Mouse (Mus musculus) adrenal gland, postnatal 36 days (tissue): ENCODE measurements around the gene Gli2. TPM values are rescaled to one million over a fixed set of nuclear protein-coding genes. Genes with fewer than 3 reads are reported as not detected.

Experiments
- DNase-seq, 2 experiments: peaks; one replicate each; pipeline ENCODE4 v3.0.0; 2021; ENCODE audit warnings: mixed read lengths in 1 of 2
- total RNA-seq, 2 experiments: library from RNA; stranded (reverse); gene quantifications; 2 replicates each; pipeline ENCODE4 v1.2.3; 2021

Gli2 gene
- total RNA-seq, 2 experiments from 2014 or later = 0.60 to 0.66 TPM

DNA sequence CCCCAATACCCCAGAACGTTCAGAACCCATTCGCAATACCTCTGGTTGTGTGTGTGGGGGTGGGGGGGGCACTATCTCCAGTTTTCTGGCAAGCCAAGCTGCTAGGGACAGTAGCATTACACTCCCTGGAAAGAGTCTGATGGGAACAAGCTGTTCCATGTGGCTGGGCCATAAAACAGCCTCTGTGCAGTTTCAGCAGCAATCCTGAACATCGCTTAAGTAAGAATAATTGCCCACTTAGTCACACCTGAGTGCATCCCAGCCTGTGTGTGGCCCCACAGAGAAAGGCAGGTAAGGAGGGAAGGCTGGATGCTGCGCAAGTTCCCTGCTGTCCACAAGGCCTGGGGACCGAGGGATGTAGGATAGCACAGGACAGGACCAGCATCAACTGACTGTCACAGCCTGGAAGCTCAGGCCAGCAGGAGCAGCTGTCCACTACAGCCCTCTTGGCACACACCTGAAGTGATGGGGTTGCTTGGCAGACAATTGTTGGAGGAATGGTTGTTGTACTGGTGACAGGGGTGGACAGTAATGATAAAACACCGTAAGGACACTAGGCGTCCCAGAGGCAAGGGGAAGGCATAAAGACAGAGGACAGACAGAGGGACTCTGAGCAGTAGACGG lies 58.8 kb downstream of the Gli2 start:
- no peak for DNase-seq

DNA sequence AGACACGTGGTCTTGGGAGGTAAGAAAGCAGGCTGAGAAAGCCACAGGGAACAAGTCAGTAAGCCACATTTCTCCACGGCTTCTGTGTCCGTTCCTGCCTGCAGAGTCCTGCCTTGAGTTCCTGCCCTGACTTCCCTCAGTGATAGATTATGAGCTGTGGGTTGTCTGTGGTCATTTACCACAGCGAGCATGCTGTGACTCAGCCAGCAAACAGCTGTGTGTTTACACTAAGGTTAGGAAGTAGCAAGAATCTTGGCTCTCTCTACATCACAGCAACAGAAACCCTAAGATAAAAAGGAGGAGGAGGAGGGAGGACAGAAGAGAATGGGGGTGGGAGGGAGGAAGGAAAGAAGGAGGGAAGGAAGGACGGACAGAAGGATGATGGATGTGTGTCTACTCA lies 59.6 kb downstream of the Gli2 start:
- DNase-seq = no peak

DNA sequence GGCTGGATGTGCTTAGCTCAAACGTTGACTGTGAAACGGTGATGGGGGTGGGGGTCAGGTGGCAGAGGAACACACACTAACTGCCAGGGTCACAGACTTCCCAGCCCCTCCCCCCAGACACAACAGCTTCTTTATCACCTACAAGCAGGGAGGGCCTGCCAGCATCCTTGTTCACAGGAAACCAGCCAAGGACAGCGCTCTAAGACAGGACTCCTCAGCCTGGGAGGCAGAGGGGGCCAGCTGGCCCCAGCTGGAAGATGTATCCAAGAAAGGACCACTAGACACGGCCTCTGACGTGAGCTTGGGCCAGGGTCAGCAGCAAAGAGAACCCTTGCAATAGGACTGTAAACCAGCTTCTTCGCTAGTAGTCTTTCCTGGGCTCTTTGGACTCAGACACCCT lies 65.1 kb downstream of the Gli2 start:
- DNase-seq = no peak

DNA sequence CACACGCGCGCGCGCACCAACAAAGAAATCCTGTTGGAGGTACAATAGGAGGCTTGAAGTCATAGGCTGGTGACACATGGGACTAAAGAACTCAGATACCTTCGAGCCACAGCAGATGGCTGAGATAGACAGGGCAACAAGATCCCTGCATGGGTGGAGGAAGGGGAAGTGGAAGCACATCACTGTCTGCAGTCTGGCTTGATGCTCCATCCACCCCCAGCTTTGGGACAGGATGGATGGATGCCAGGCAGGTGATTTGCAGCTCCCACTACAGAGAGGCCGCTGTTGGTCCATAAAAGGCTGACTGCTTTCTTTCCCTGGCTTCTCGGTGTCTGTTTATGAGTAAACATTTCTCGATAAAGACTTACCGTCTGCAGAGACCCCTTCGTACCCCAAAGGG lies 65.9 kb downstream of the Gli2 start:
- no peak for DNase-seq

DNA sequence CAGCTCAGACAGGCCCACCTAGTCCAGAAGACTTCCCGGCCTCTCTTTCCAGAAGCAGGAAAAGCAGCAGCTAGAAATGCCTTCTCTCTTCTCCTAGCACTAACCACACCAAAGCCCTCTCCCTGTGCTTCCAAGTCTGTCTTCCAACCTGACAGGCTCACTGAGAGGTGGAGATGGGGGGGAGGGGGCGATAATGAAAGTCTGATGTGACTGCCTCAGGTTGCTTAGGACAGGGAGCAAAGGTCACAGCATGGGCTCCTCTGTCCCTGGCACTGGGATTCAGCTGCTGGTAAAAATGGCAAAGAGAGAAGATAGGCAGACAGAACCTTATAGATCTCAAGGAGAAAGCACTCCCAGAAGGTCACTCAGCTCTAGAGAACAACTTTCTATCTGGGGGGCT lies 70.0 kb downstream of the Gli2 start:
- no peak for DNase-seq

DNA sequence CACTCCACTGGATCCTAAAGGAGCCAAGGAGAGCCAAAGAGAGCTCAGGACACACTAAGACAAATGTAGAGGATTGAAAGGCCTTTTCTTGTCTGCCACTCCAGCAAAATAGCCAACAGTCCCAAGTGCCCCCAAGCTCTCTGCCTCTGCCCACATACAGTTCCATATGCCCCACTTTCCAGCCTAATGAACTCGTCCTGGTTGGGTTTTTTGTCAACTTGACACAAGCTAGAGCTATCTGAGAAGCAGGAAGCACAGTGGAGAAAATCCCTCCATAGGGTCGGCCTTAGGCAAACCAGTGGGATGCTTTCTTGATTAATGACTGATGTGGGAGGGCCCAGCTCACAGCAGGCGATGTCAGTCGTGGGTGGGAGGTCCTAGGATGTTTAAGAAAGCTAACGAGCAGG lies 70.6 kb downstream of the Gli2 start:
- no peak for DNase-seq

DNA sequence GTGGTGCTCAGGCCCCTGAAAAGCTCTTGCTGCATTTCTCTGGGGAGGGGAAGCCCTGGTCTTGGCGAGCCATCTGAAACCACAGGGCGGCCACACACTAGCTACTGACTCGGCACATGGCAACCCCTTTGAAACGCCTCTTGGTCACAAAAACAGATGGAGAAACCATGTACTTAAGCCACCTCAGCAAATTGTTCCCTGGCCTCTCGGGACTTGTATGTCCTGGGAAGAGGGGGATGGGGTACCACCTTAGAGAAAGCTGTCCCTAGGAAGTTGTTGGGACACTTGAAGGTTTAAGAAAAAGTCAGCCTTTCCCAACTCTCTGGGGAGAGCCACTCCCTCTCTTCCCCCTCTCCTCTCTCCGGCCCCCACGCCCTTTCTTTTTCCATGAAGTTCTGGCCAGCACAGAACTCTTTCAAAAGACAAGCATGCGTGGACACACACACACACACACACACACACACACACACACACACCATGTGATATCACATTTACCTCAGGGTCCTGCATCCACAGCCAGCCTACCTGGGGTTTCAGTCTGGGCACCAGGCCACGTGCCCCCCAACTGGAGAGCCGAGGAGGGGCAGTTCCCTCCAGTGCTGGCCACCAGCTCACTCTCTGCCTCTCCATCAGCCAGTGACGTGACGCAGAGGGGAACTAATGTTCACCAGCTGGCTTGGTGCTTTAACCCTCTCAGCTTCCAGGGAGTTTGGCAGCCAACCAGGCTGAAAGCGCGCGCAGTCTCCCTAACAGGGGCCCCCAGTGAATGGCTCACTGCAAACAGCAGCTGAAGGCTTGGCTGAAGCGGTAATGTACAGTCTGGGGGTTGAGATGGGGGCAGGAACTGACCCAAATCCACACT lies 71.2 kb downstream of the Gli2 start:
- DNase-seq = no peak

DNA sequence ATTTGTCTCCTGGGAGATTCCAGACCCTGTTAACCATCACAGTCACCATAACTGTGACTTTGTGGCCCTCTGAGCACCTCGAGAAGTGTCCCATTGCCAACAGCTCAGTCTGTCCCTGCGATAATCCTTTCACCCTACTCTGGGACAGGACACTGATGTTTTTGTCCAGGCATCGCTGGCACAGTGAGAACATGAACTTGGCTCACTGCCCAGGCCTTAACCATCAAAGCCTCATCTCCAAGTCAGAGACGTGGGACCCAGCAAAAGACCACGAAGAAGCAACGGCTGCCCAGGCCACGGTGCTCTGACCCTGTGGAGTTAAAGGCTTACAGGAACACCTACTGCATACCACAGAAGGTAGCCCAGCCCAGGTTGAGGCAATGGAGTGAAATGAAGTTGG lies 72.8 kb downstream of the Gli2 start:
- peak; percentile 57 to 73 for DNase-seq

DNA sequence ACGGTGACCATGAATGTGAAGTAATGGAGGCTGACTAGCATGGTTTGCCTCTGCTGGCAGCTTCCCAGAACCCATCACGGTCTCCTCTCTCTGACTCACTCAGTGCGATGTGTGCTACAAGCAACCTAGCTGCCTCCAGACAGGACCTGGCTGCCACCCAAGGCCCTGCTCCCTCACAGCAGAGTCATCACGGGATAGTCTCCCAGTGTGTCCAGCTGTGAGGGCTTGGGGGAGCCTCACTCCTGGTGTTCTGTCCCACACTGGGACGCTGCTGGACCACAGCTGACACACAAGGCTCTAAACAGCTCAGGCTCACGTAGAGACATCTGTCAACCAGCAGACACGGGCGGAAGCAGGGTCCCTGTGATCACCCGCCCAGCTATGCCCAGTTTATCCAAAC lies 76.8 kb downstream of the Gli2 start:
- DNase-seq = peak; percentile 97

DNA sequence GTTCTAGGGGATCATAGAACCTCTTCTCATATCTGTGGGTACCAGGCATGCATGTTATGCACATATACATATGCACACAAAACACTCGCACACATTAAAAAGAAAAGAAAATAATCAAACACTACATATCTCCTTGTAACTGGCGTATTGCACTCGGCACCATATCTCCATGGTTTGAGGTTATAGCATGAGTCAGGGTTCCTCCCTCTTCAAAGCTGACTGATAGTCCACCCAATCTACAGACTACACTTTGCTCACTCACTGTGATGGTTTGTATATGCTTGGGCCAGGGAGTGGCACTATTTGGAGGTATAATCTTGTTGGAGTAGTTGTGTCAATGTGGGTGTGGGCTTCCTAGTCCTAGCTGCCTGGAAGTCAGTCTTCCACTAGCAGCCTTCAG lies 78.0 kb downstream of the Gli2 start:
- no peak for DNase-seq

DNA sequence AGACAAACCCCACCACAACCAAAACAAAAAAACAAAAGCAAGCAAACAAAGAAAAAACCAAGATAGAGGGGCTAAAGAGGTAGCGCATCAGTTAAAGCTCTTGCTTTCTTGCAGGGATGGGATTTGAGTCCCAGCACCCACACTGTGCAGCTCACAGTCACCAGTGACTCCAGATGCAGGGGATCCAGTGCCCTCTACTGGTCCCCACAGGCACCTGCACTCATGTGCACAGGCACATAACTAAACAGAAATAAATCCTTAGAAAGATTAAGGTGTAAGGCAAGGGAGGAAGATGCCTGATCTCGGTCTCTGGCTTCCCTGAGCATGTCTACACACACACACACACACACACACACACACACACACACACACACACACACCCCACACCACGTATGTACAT lies 83.4 kb downstream of the Gli2 start:
- DNase-seq = no peak

DNA sequence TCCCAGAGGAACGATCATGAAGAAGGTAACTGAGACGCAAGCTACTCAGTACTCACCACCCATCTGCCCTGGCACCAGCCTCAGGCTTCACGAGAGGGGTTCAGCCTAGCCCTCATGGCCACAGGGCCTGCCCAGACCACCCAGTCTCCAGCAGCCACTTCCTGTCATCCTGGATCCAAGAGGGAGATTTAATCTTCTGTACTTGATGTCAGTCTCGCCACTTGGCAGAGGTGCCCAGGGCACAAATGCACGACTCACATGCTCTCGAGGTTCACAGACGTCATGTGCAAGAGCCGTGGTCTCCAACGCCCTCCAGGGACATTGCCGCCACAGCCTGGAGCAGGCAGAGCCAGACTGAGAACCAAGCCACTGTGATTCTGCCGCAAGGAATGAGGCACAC lies 84.0 kb downstream of the Gli2 start:
- DNase-seq = no peak

DNA sequence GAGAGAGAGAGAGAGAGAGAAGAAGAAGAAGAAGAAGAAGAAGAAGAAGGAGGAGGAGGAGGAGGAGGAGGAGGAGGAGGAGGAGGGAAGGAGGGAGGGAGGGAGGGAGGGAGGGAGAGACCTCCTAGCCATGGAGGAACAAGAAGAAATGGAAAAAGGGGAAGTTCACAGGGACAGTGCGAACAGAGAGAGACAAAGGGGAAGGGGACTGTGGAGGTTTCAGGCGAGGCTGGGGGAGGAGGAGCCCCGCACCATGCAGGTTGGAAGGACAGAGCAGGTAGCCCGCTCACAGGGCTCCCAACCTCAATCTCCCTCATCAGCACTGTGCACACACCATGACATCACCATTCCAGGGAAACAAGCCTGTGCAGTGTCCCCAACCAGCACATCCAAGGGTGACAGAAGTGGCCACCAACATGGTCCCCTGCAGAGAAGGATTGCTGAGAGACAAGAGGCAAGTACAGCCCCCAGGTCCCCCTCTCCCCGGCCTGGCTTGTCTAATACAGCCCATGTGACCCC lies 84.7 kb downstream of the Gli2 start:
- DNase-seq = no peak

DNA sequence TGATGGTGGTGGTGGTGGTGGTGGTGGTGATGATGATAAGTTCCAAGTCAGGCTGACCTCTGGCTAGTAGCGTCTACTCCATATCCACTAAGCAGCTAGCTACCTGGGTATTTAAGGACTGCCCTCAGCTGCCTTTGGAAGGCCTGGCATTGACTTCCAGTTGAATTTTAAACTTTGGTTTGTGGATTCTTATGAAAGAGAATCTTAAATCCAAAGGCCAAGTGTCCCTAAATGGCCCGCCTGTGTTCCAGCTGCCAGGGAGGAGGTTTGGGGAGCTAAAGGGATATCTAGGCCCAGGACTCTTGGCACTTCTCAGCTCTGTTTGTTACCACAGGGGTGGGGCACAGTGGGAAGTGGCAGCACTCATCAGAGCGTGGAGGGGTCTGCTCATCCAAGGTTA lies 85.4 kb downstream of the Gli2 start:
- no peak for DNase-seq

DNA sequence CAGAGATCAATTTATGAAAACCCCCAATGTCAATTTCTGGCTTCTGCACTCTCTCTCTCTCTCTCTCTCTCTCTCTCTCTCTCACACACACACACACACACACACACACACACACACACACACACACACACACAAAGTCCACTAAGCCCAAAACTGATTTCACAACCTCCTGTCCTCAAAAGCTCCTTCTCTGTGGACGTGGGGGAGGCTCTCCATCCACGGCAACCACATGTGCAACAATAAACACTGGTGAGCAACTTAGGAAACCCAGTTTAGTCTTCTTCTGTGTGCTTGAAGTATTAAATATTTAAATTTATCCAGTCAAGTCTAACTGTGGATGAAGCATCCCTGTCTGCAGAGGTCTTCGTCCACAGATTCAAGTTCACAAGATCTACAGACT lies 86.1 kb downstream of the Gli2 start:
- DNase-seq = no peak

DNA sequence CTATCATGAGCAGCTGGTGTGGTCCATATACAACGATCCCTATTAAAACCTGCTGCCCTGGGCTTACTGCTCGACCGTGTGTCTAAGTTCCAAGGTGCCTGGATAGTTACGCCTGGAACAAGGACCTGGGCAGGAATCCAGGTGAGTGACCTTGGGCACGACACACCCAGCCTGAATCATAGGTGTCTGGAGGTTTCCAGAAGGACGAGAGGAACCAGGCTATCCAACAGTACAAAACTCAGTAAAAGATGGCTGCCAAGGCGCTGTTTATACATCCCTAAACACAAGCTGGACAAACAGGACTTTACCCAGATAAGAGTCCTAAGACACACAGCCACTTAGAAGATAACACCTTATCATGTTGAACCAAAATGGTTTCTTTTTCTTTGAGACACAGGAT lies 94.8 kb downstream of the Gli2 start:
- DNase-seq = no peak

DNA sequence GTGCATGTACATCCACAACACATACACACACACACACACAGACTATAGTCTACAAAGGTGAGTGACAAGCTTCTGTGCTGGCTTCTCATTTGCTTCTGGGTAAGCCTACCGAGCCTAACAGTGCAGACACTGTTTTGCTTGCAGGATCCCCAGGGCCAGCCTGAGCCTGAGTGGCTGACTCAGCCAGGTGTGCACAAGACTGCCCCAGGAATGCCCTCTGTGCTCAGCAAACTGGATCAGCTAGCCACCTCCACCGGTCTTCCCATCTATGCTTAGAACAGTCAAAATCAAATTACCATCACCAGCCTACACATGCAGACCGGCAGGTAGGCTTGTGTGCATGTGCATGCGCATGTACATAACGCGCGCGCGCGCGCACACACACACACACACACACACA lies 97.6 kb downstream of the Gli2 start:
- DNase-seq = no peak

DNA sequence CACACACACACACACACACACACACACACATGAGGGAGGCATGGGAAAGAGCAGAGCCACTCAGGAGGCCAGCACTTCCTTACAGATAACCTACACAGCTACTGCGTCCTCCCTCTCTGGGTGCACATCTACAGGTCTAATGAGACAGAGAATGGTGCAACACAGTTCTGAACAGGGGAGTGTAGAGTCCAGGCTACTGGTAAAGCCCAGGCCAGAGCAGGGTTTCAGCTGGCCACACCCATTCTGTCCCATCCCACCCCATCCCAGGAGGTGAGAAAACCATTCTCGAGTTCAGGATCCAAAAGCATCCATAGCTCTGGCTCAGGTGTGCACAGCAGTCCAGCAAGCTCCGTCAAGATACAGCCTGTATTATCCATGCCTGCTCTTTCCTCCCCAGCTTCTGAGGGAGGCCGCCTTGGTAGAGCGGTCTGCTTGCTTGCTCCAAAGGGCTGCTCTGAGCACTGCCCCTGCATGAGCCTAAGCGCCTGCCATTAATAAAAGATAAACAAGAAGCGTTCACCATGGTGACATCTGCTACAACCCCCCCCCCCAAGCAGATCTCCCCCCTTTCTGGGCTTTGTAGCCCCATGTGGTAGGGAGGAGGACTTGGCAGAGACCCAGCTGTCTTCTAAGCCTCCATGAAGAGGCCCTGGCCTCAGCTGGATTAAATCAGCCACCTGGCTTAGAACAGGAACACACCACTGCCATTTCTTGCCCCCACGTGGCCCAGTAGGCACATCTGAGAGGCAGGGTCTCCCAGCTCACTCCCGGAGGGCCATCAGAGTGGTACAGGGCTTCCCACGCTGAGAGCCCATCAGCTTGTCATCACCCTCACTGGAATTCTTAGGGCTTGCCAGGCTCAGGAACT lies 98.8 kb downstream of the Gli2 start:
- no peak for DNase-seq

DNA sequence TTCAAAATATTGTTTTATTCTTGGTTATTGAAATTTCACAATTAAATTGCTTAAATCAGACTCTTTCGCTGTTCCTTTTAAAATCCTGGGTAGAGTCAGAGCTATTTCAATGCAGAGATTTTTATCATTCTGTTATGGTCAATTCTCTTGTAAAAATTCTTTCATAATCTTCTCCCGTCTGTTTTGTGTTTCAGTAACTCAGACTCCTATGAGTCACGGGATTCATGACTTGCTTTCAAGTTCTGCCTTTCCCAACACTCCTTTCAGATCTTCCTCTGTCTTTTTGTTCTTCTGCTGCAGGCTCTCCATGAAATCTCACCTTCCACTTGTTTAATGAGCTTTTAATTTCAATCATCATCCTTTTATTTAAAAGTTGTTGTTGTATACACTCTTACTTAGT lies 100.4 kb downstream of the Gli2 start:
- DNase-seq = no peak

DNA sequence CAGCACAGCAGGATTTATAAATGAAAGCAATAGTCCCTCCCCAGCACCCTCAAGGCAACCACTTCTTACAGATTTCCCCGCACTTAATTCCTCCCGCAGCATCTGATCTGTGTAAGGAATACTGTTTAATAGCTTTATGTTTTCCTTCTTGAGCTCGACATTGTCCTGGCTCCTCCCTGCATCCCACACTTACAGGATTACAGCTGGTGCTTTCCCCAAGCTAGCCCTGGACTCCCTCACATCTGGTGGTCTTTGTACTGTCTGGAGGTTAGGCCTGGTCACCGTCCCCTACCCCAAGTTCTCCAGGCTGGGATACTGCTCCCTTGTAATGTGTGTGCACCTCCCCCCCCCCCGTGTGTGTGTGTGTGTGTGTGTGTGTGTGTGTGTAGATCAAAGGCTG lies 101.1 kb downstream of the Gli2 start:
- no peak for DNase-seq

DNA sequence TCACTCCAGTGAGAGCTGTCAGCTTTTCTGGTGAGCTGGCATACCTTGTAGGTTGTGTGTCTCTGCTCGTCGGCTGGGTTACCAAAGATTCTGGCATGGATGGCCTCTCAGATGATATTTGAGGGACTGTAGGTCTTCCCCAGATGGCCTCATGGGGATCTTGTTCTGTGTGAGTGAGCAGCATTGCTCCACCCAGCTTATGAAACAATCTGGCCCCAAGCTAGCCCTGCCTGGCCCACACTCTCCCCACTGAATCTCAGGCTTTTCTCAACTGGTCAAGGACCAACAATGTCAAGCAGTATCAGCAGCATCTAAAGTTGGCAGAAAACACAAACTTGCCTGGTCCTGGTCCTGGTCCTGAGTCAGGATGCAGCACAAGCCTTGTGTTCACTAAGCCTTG lies 105.0 kb downstream of the Gli2 start:
- DNase-seq = no peak

DNA sequence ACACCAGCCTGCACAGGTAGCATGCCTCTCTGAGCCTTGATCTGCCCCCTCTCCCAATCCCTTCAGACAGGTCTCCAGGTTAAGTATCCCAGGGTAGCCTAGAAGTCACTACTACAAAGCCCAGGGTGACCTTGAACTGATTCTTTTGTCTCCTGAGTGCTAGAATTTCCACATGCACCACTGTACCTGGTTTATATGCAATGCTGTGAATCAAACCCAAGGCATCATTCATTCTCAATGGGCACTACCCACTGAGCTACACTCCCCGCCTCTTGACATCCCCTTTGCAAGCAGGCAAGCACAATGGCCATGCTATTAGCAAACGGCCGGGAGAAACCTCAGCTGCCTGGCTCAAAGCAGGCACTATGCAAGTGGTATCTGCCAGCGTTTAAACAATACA lies 106.2 kb downstream of the Gli2 start:
- DNase-seq = no peak

DNA sequence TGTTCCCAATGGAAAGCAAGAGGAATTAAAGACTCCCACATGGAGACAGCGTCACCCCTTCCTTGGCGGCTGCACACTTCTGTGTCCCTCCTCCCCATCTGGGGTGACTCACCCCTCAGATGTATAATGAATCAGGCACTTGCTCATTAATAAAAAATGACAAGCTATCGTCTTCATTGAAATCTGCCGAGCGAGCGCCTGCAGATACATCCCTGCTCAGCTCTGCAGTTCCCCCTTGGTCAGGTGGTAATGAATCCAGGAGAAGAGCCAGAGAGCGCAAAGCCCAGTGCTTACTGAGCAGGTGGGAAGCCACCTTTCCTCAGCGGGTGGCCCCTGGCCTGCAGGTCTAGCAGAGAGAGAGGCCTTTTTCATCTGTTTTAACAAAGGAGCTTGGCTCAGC lies 112.1 kb downstream of the Gli2 start:
- peak; percentile 33 to 69 for DNase-seq
